ENCODE assay signal across 11 mouse cellular contexts in the genomic region with DNA sequence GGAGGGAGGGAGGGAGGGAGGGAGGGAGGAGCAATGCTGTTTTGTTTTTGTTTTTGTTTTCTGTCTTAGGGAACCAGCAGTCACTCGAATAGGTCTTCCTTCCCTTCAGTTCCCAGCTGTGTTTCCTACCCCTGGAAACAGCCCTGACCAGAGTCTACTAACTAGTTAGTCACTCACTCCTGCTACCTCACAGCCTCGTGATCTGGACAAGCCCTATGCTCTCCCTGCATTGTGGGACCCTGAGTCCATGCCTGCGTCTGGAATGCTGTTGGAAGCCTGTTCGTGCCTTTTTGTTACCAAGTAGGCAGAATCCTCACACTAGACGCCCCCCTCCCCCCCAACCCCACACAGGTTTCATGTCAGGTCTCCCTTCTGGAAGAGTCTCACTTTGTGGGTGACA. TPM values are rescaled to one million over a fixed set of nuclear protein-coding genes. Genes with fewer than 3 reads are reported as not detected.
DNase-seq lines count a peak whose midpoint lies in the region; ATAC-seq and TF ChIP-seq lines count a peak whose summit lies in the region.
"Had no signal": no experiment of that assay in that cellular context is flagged by ENCODE, and none has a peak within 500 bp of the region (broad histone marks: within the 10 kb centered on the region; RNA-seq: fewer than 3 reads in every experiment).

No protein-coding gene starts in this region.

- DNase-seq in heart, adult 2 months: no peak
- DNase-seq in heart, postnatal 10 days: no peak
- DNase-seq in limb, embryonic 10.5 days (ENCODE audit: low spot score): no peak
- DNase-seq in urinary bladder, postnatal 14 days (ENCODE audit: low spot score): no peak
- DNase-seq in left cerebral cortex, adult 8-10 months (ENCODE audit: low spot score in 2 of 2): no peak
- DNase-seq: layer of hippocampus, postnatal 36 days had no signal

- TF ChIP-seq CTCF in heart, adult 2 months (IDR thresholded peaks at IDR 0.05): no peak

- no peak for ATAC-seq in limb, embryonic 12.5 days (ENCODE audit: insufficient number of reproducible peaks, insufficient read depth, low FRiP score, low TSS enrichment, low read depth)
- no peak for ATAC-seq in limb, embryonic 15.5 days (ENCODE audit: insufficient number of reproducible peaks, low FRiP score, low TSS enrichment, low read depth)

- H3K27ac ChIP-seq in heart, adult 2 months: peak overlapping the region; percentile 73; the same call in 1 of the 2 replicates
- H3K27ac ChIP-seq in limb, embryonic 12.5 days: peak overlapping the region; percentile 84
- no peak overlapping the region for H3K27ac ChIP-seq in limb, embryonic 10.5 days
- H3K27ac ChIP-seq in brown adipose tissue, adult 24 weeks (replicated peaks; ENCODE audit: low read depth, low read length): peak overlapping the region; percentile 55
- H3K27ac ChIP-seq in limb, embryonic 15.5 days: 0 out of 2 replicates have a peak overlapping the region, but pooled peaks have one; percentile 43

- H3K4me2 ChIP-seq in limb, embryonic 12.5 days: 0 out of 2 replicates have a peak overlapping the region, but pooled peaks have one; percentile 9
- no peak overlapping the region for H3K4me2 ChIP-seq in limb, embryonic 15.5 days
- H3K4me2 ChIP-seq: lung, embryonic 15.5 days had no signal

- peaks cover 68% of the 10 kb centered on the region for H3K4me1 ChIP-seq in heart, adult 2 months (ENCODE audit: control insufficient read depth, insufficient read depth, low read length)
- H3K4me1 ChIP-seq in limb, embryonic 12.5 days (replicated peaks): peaks cover 100% of the 10 kb centered on the region
- H3K4me1 ChIP-seq in limb, embryonic 10.5 days: peaks cover 96% of the 10 kb centered on the region
- peaks cover 79% of the 10 kb centered on the region for H3K4me1 ChIP-seq in brown adipose tissue, adult 24 weeks (ENCODE audit: control insufficient read depth, insufficient read depth, insufficient read length, low read length)
- peaks cover 99% of the 10 kb centered on the region for H3K4me1 ChIP-seq in limb, embryonic 15.5 days

- intact Hi-C loops in heart, adult 2 months (cut with DNase I): no loop called here
- intact Hi-C loops in heart, postnatal 10 days (cut with DNase I): no loop called here

- 60% methylated on average over 5 of the region's 5 CpGs for WGBS in heart, adult 2 months
- WGBS in limb, embryonic 12.5 days: 55% methylated on average over 5 of the region's 5 CpGs
- WGBS in limb, embryonic 10.5 days: 73% methylated on average over 5 of the region's 5 CpGs
- WGBS in limb, embryonic 15.5 days: 30% methylated on average over 5 of the region's 5 CpGs

- no peak overlapping the region for H3K9ac ChIP-seq in heart, adult 2 months (ENCODE audit: low read depth, low read length)
- 0 out of 2 replicates have a peak overlapping the region, but pooled peaks have one; percentile 23 for H3K9ac ChIP-seq in limb, embryonic 12.5 days (replicated peaks)
- no peak overlapping the region for H3K9ac ChIP-seq in limb, embryonic 15.5 days
- H3K9ac ChIP-seq: lung, embryonic 15.5 days had no signal

- no peaks in the 10 kb centered on the region for H3K9me3 ChIP-seq in limb, embryonic 12.5 days
- H3K9me3 ChIP-seq in limb, embryonic 10.5 days (replicated peaks): no peaks in the 10 kb centered on the region
- H3K9me3 ChIP-seq in limb, embryonic 15.5 days: no peaks in the 10 kb centered on the region
- H3K9me3 ChIP-seq: lung, embryonic 15.5 days had no signal

- peaks cover 22% of the 10 kb centered on the region for H3K79me2 ChIP-seq in heart, adult 2 months (replicated peaks; ENCODE audit: control insufficient read depth, insufficient read depth, low read length)

- no peak for TF ChIP-seq POLR2A in heart, adult 2 months (IDR thresholded peaks at IDR 0.05; ENCODE audit: insufficient read depth, low read depth, low read length)

- TF ChIP-seq EP300 in heart, adult 2 months (IDR thresholded peaks at IDR 0.05; ENCODE audit: insufficient read depth, low read depth, low read length): no peak

- H3K36me3 ChIP-seq in heart, adult 2 months (ENCODE audit: control insufficient read depth, insufficient read depth, low read length): peaks cover 5% of the 10 kb centered on the region; the same call in 1 of the 2 replicates
- H3K36me3 ChIP-seq in limb, embryonic 12.5 days: peaks cover 29% of the 10 kb centered on the region; the same call in 1 of the 2 replicates
- H3K36me3 ChIP-seq in limb, embryonic 10.5 days: peaks cover 28% of the 10 kb centered on the region
- H3K36me3 ChIP-seq in limb, embryonic 15.5 days: peaks cover 9% of the 10 kb centered on the region; the same call in 1 of the 2 replicates
- H3K36me3 ChIP-seq: lung, embryonic 15.5 days had no signal

- no peaks in the 10 kb centered on the region for H3K27me3 ChIP-seq in heart, adult 2 months (ENCODE audit: control insufficient read depth, insufficient read depth, low read length)
- H3K27me3 ChIP-seq in limb, embryonic 12.5 days: no peaks in the 10 kb centered on the region
- no peaks in the 10 kb centered on the region for H3K27me3 ChIP-seq in limb, embryonic 10.5 days (ENCODE audit: low read depth, poor library complexity, severe bottlenecking)
- no peaks in the 10 kb centered on the region for H3K27me3 ChIP-seq in limb, embryonic 15.5 days
- H3K27me3 ChIP-seq: lung, embryonic 15.5 days had no signal

- H3K4me3 ChIP-seq in heart, adult 2 months: no peak overlapping the region
- H3K4me3 ChIP-seq in limb, embryonic 12.5 days (replicated peaks): no peak overlapping the region
- H3K4me3 ChIP-seq in limb, embryonic 10.5 days: no peak overlapping the region
- no peak overlapping the region for H3K4me3 ChIP-seq in brown adipose tissue, adult 24 weeks (ENCODE audit: insufficient read depth, low read depth, low read length)
- H3K4me3 ChIP-seq in limb, embryonic 15.5 days: no peak overlapping the region
- H3K4me3 ChIP-seq: erythroblast, embryonic 14.5 days; lung, embryonic 15.5 days had no signal

RNA-seq across cellular contexts. Expression of gene Zmiz1, which starts 15.0 kb away (rescaled TPM):
- total RNA-seq in heart, adult 2 months (2021): 10 to 100 TPM; 40.7 to 42.0 TPM
- 21.8 and 27.1 TPM in 2 replicates for polyA plus RNA-seq in heart, adult 2 months (2012; rRNA removed)
- 10 to 100 TPM; 70.9 to 72.0 TPM for total RNA-seq in heart, postnatal 10 days (2021)
- 53.4 and 57.1 TPM in 2 replicates for polyA plus RNA-seq in limb, embryonic 12.5 days (2016; fragmentation: Nextera tagmentation; extraction: Ambion mirVana)
- polyA plus RNA-seq in limb, embryonic 10.5 days (2016; fragmentation: Nextera tagmentation; extraction: Ambion mirVana): 43.8 and 55.5 TPM in 2 replicates
- 15.0 and 17.0 TPM in 2 replicates for polyA plus RNA-seq in brown adipose tissue, adult 24 weeks (2012; ENCODE audit: insufficient read depth, insufficient read length, missing spikeins)
- 41.9 and 50.5 TPM in 2 replicates for polyA plus RNA-seq in limb, embryonic 15.5 days (2015; fragmentation: Nextera tagmentation; extraction: Ambion mirVana)
- 10 to 100 TPM; 90.1 to 94.2 (median 92.3) TPM for total RNA-seq in left cerebral cortex, adult 8-10 months (2022)
